Mouse (Mus musculus) embryonic fibroblast, embryonic 13.5 days (primary cell): ENCODE results near the gene Fam162a. TPM values are rescaled to one million over a fixed set of nuclear protein-coding genes. Genes with fewer than 3 reads are reported as not detected.
"Not testable (repeated sequence)": the region's sequence is repeated elsewhere in the genome, so short reads cannot be mapped to it uniquely, and the experiment has no call there.

Experiments used
- H3K27ac ChIP-seq: 2 replicates; pipeline ENCODE4 v1.5.1; 2012; ENCODE audit warnings: low read length, control low read depth, inconsistent platforms; ENCODE audit not compliant: insufficient read depth
- H3K4me1 ChIP-seq: 2 replicates; pipeline ENCODE4 v1.6.1; 2011; ENCODE audit warnings: low read length; ENCODE audit not compliant: control insufficient read depth, insufficient read depth
- H3K4me3 ChIP-seq: 2 replicates; pipeline ENCODE4 v1.5.1; 2011; ENCODE audit warnings: mild to moderate bottlenecking, control low read depth, low read length; ENCODE audit not compliant: insufficient read depth
- CTCF ChIP-seq: IDR thresholded peaks from 2 replicates; pipeline ENCODE4 v1.5.1; 2011; ENCODE audit warnings: mild to moderate bottlenecking, control low read depth, low read length, moderate library complexity, borderline replicate concordance; ENCODE audit not compliant: insufficient read depth
- POLR2A ChIP-seq: IDR thresholded peaks from 2 replicates; pipeline ENCODE4 v1.6.1; 2011; ENCODE audit warnings: low read depth, mild to moderate bottlenecking, control low read depth, low read length, moderate library complexity
- polyA plus RNA-seq: library from polyadenylated mRNA; stranded (reverse); fragments of >200 nt; gene quantifications from 2 replicates; pipeline ENCODE4 v1.2.4, GENCODE M21; 2011; ENCODE audit warnings: low read depth; ENCODE audit not compliant: missing spikeins, insufficient read length

Fam162a gene
- polyA plus RNA-seq, 1 experiment, result 220 TPM

GRCm38 (mm10) chr16:36041625-36042020, 29.8 kb downstream of the Fam162a start:
- Histone ChIP-seq H3K27ac (peak overlapping the region; percentile 59), H3K4me1 (0 out of 2 replicates have a peak, but pooled peaks cover 2% of the 10 kb centered on the region), H3K4me3 (peak overlapping the region; percentile 60)
- no peak for TF ChIP-seq CTCF
- no peak; the same call in 1 of the 2 replicates for TF ChIP-seq POLR2A

- TF ChIP-seq CTCF (no peak), POLR2A (peak; percentile 59)
- Histone ChIP-seq H3K4me1 (0 out of 2 replicates have a peak, but pooled peaks cover 2% of the 10 kb centered on the region), H3K27ac (peak within 1 kb of the TSS; percentile 59)
These were observed 30.5 kb downstream of the Fam162a start, which contains the start of gene Wdr5b for GRCm38 (mm10) chr16:36040640-36041624. Gene Wdr5b, plus strand, starts transcription at chr16:36041190.

GRCm38 (mm10) chr16:36028120-36028519, 43.3 kb downstream of the Fam162a start:
- not testable (repeated sequence) for H3K4me3 ChIP-seq, H3K27ac ChIP-seq, H3K4me1 ChIP-seq

More at GRCm38 (mm10) chr16:36040640-36041624, 30.5 kb downstream of the Fam162a start, which contains the start of gene Wdr5b:
- peak within 1 kb of the TSS; percentile 60 for H3K4me3 ChIP-seq

GRCm38 (mm10) chr16:36016335-36016734, 55.1 kb downstream of the Fam162a start:
- H3K4me1 ChIP-seq, result no peaks in the 10 kb centered on the region
- no peak overlapping the region for H3K27ac ChIP-seq
- no peak for TF ChIP-seq CTCF
- TF ChIP-seq POLR2A, result no peak
- H3K4me3 ChIP-seq, result no peak overlapping the region

GRCm38 (mm10) chr16:36008396-36008795, 63.0 kb downstream of the Fam162a start:
- Histone ChIP-seq H3K4me1 (no peaks in the 10 kb centered on the region), H3K4me3 (no peak overlapping the region), H3K27ac (no peak overlapping the region)
- no peak for TF ChIP-seq CTCF
- no peak for TF ChIP-seq POLR2A

- not testable (repeated sequence) for H3K4me1 ChIP-seq, H3K4me3 ChIP-seq
These were observed 72.5 kb downstream of the Fam162a start for GRCm38 (mm10) chr16:35998852-35999251.

More at GRCm38 (mm10) chr16:35998852-35999251, 72.5 kb downstream of the Fam162a start:
- not testable (repeated sequence) for H3K27ac ChIP-seq

Other genes with a start within 250 kb of the Fam162a start
- 6.0 and 7.4 TPM in 2 replicates for gene Parp14, start 200.1 kb downstream of the Fam162a start, polyA plus RNA-seq
- 19.8 and 26.5 TPM in 2 replicates for gene Parp9, start 133.1 kb downstream of the Fam162a start, polyA plus RNA-seq
- gene Dtx3l, start 132.4 kb downstream of the Fam162a start, polyA plus RNA-seq, result 10.2 and 12.9 TPM in 2 replicates
- 83.9 and 86.7 TPM in 2 replicates for gene Kpna1, start 92.8 kb downstream of the Fam162a start, polyA plus RNA-seq
- gene Wdr5b, start 30.4 kb downstream of the Fam162a start, polyA plus RNA-seq, result 3.2 and 4.8 TPM in 2 replicates
- 85.6 and 95.9 TPM in 2 replicates for gene Ccdc58, start 91 bp upstream of the Fam162a start, polyA plus RNA-seq
- not detected in 2 replicates for gene Csta1, start 59.6 kb upstream of the Fam162a start, polyA plus RNA-seq
- not detected in 2 replicates for gene Stfa2l1, start 85.2 kb upstream of the Fam162a start, polyA plus RNA-seq
- not detected in 2 replicates for gene Gm5483, start 112.6 kb upstream of the Fam162a start, polyA plus RNA-seq
- gene Gm5416, start 138.8 kb upstream of the Fam162a start, polyA plus RNA-seq, result not detected in 2 replicates
- not detected in 2 replicates for gene 2010005H15Rik, start 149.9 kb upstream of the Fam162a start, polyA plus RNA-seq
- not detected in 2 replicates for gene Stfa1, start 205.4 kb upstream of the Fam162a start, polyA plus RNA-seq